Mouse (Mus musculus) cerebellum, adult 2 months (tissue): ENCODE data around the gene Lonrf3.

Experiments
- CTCF ChIP-seq: fragments of 200-500 bp; IDR thresholded peaks from 2 replicates; pipeline ENCODE4 v1.5.1; 2011; ENCODE audit warnings: low read depth, mild to moderate bottlenecking, control low read depth, low read length, moderate library complexity, borderline replicate concordance; ENCODE audit not compliant: insufficient read depth
- POLR2A ChIP-seq: fragments of 200-500 bp; IDR thresholded peaks from 2 replicates; pipeline ENCODE4 v1.6.1; 2011; ENCODE audit warnings: low read length, control low read depth, borderline replicate concordance; ENCODE audit not compliant: insufficient read depth

DNA sequence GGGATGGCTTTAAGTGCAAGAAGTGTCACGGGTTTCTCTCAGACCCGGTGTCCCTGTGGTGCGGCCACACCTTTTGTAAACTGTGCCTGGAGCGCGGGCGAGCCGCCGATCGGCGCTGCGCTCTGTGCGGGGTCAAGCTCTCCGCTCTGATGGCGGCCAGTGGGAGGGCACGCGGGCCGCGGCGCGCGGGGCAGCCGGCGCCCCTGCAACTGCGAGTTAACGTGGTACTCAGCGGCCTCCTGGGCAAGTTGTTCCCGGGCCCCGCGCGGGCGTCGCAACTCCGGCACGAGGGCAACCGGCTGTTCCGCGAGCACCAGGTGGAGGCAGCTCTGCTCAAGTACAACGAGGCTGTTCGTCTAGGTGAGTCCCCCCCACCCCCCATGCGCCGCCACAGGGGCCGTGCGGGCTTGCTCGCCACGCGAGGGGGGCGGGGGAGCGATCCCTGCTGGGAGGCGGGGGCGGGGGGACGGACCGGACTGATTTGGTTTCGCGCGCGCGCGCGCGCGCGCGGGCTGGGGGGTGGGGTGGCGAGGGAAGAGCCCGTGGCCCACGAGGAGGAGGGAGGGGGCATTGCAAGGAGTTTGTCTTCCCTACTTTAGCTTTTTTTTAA is 992 bp downstream of the Lonrf3 start:
- TF ChIP-seq CTCF (no peak), POLR2A (no peak)
